Mouse (Mus musculus): Measurements from ENCODE around the gene Eif4ebp2.

- TF ChIP-seq CTCF (IDR thresholded peaks at IDR 0.05): no peak
- no peak for TF ChIP-seq POLR2A (IDR thresholded peaks at IDR 0.05; ENCODE audit: insufficient read depth, low read depth, low read length)
- TF ChIP-seq EP300 (IDR thresholded peaks at IDR 0.05; ENCODE audit: insufficient read depth, low read depth, low read length): 0 out of 2 replicates have a peak, but pooled peaks have one; percentile 40
Measured at GRCm38 (mm10) chr10:61381823-61382222, 70.6 kb downstream of the Eif4ebp2 start.
